Mouse (Mus musculus) cerebellum, adult 8-10 months (tissue): Measurements from ENCODE around the gene Dennd6b.

Experiments
- DNase-seq: peaks from one replicate; pipeline ENCODE4 v3.0.0; 2022

Dennd6b gene

DNA sequence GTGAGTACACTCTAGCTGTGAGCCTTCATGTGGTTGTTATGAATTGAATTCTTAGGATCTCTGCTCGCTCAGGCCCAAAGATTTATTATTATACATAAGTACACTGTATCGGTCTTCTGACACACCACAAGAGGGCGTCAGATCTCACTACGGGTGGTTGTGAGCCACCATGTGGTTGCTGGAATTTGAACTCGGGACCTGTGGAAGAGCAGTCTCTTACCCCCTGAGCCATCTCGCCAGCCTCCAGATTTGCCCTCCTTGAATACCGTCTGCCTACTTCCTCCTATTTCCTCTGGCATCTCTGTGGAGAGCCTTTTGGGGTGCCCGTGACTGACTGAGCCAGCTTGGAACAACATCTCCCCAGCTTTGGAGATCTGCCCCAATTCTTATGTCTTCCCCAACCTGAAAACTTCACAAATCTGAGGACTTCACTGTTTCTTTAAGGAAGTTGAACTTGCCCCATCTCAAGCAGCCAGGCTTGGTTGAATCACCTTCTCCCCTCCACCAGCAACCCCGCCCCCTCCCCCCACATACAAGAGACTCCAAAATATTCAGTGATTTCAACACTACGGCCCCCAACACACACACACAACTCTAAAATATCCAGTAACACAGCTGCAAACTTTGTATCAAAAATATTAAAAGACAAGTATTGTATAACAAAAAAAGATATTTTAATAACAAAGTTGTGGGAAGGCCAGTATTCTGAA lies 14.6 kb downstream of the Dennd6b start:
- no peak for DNase-seq

DNA sequence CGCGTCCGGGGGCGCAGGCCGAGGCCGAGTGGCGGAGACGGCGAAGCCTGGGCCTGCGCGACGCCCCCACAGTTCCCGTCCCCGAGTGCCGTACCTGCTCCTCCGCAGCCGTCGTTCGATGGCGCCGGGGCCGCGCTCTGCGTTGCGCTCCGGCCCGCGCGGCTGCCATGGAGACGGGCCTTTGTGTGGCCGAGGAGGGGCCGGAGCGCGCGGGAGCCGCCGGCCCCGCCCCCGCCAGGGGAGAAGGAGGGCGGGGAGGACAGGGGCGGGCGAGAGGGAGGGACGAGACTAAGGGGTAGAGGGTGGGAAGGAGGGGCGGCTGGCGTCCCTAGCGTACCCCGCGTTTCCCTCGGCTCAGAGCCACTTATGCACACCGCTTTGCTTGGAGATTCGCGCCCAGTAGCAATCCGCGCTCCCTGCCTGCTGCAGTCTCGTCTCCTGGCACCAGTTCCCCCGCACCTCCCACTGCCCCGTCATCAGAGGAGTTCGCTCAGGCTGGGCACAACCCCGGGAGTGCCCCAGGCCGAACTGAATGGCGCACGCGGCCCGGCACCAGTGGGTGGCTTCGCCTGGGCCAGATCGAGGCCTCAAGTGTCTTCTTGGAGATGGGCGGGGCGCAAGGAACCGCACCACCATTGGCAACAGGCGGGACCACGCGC lies 15.6 kb downstream of the Dennd6b start, which contains the start of gene Plxnb2:
Gene Plxnb2, minus strand, starts transcription at position 218 of the 659 bp plus-strand sequence.
- peak; percentile 74 for DNase-seq

DNA sequence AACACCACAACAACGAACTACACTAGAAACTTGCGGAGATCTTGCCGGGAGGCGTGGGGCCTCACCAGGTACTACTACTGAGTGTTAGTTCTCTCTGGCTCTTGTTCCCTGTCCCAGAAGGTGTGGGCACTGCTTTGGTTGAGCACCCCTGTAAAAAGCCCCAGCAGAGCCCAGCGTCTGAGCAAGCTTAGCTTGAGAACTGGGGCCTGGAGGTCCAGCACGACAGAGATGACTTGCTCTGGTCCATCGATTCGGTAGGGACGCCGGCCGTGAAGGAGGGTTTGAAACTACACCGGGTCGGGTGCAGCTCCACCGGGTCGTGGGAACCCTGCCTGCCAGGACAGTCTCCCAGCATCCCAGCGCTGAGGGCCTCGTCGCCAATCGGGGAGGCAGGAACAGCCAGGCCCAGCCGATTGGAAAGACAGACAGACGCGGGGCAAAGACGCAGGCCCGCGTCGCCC lies 16.2 kb downstream of the Dennd6b start:
- DNase-seq = no peak

DNA sequence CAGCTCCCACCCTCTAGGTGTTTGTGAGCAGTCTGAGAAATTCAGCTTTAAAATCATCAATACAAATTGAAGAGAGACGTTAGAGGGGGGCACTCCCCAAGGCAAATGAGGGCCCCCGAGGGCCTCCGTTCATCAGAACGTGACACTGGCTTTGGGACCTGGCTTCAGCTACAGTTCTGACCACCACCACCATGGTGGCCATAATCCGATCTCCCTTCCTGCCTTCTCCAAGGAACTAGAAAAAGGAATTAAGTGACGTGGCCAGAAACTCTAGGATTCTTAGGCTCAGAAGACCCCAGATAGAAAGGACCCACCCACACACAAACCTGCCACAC lies 16.7 kb downstream of the Dennd6b start:
- DNase-seq = no peak

DNA sequence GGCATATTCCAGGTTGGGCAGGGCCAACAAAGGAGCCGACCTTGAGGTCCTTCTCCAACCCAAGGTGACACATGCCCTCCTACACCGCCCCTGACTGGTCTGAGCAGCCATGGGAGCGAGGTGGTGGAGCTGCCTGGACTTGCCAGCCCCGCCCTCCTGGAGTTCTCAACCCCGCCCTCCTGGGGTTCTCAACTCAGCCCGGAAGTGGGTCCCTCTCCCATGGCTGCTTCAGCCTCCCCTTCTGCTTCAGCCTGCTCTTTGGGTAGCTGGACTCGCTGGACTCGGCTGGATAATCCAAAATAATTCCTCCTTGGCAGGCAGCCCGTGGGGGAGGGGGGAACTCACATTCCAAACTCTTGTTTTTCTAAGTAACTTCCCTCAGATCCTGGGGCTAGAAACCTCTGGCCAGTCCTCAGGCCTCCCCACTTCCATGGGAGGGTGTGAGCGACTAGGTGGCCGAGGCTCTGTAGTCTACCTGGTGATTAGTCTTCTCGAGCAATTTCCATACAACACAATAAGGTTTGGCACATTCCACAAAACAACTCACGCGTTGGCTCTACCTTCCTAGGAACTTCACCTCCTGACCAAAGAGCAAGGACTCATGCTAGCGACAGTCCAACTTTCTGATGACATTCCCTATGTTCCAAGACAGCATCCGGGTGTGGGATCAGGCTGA lies 17.2 kb downstream of the Dennd6b start:
- peak; percentile 74 for DNase-seq

DNA sequence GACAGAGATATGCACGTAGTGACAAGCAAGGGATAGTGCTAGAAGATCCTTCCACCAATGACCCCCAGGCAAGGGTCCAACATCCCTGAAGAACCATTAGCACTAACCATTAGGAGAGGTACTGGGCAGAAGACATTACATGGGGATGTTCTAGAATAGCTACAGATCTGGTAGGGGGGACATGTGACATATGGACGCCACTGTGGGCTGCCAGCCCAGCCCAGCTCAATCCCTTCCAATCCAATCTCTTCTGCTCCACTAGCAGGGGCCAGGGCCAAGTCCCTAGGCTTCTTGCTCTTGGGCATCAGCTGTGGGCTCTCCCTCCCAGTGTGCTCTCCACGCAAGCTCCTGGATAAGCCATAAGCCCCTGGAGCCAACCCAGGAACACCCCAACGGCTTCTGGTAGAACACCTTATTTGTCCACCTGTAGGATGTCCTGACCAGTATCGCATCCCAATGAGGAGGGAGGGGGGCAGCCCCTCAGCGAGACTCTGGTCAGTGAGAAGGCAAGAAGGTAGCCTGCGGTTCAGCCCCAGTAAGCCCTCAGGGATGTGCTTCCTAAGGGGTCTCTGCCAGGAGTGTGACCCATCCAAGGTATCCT lies 17.9 kb downstream of the Dennd6b start:
- peak; percentile 86 for DNase-seq

DNA sequence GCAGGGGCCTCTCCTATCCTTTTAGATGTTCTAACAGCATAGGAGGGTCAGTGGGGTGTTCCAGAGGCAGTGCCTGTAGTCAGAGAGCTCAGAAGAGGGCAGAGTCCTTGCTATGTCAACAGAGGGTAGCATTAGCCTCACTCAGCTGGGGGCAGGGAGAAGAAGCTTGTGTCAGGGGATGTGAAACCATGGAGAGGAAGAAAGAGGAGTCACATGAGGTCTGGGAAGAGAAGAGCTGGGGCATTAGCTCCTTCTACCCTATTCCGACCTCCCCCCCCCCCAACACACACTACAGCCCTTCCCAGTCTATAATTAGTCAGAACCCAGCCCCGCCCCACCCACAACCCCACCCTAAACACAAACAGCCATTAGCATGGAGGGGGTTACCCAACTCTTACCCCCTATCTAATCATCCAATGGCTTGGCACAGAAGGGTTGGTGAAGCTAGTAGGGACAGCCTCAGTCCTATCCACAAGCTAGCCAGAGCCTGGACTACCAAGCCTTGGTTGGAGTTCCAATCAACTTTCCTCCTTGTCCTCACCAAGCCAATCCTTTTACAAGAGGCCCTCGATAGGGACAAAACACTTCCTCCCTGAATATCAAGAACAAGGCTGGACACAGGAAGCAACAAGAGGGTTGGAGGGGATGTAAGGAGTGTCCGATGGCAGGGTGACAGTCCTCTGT lies 18.6 kb downstream of the Dennd6b start:
- no peak for DNase-seq

DNA sequence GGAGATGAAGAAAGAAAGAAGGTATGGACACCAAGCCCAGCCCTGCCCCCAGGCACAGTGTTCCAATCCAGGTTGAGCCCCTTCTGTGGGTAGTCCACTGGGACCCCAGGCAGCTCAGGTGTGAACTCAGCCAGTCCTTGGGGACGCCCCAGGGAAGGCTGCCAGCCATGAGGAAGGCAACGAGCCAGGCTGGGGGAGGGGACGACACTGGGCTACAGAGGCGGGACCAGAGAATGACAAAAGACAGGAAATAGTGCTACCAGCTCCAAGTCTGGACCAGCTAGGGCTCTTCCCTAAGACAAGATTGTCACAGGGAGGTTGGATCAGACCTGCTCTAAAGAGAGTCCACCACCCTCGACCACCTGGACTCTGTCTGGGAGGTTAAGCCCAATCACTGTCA lies 19.2 kb downstream of the Dennd6b start:
- DNase-seq = peak; percentile 82

DNA sequence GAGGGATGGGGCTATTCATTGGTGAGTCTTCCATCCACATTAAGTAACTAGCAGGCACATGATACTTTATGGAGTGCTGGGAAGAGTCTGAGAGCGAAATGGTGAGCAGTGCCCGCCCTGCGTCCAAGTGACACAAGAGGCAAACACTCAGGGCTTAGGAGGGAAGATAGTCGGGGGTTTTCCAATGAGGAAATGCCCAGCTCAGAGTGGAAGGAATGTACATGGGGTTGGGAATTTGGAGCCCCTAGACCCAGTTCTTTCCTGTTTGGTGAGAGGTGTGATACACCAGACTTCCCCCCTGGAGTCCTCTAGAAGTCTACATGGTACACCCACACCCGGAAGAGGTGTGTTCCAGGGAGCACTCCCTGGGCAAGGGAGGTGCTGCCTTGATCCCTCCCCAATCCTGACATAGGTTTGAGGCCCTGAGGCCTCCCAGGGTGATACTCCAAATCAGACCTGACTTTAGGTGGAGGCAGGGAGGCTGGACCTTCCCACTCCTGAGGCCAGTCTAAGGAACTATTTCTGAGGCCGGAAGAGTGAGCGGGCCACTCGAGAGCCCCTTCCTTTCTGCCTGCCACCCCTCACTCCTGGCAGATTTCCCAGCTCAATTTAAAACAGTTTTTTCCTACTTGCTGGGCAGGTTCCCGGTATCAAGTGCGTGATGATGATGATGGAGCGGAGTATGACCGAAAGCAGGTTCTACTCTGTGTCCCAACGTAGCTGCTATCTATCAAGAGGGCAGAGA lies 20.7 kb downstream of the Dennd6b start:
- DNase-seq = no peak

DNA sequence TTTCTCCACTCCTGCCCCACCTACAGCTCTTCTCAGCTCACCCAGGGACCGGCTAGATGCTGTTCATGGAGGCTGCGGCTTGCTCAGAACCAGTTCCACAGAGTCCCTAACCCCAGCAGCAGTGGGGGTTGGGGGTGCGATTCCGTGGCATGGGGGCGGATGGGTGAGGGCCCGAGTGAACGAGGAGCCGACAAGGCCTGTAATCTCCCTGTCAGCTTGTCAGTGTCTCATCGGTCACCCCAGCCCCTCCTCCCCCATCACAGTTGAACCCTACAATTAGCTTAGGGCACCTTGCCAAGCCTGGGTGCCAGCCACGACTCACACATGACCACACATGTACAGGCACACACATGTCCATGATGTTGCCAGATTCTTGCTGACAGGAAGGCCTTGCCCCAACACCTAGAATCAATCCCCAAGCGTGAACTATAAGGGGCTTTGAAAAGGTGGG lies 21.4 kb downstream of the Dennd6b start:
- no peak for DNase-seq

DNA sequence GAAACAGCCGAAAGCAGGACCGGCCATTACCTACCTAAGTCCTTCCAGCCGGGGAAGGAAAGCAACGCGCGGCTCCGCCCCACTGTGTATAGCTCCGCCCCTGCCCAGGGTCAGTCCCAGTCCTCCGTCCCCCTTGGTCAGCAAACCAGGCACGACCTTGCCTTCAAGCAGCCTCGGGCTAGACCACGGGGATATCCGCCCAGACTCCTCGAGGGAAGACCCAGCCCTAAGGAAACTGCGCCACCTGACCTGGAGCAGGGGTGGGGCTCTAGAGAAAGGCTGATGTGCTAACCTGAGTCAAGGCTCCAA lies 22.4 kb downstream of the Dennd6b start:
- DNase-seq = peak; percentile 78

DNA sequence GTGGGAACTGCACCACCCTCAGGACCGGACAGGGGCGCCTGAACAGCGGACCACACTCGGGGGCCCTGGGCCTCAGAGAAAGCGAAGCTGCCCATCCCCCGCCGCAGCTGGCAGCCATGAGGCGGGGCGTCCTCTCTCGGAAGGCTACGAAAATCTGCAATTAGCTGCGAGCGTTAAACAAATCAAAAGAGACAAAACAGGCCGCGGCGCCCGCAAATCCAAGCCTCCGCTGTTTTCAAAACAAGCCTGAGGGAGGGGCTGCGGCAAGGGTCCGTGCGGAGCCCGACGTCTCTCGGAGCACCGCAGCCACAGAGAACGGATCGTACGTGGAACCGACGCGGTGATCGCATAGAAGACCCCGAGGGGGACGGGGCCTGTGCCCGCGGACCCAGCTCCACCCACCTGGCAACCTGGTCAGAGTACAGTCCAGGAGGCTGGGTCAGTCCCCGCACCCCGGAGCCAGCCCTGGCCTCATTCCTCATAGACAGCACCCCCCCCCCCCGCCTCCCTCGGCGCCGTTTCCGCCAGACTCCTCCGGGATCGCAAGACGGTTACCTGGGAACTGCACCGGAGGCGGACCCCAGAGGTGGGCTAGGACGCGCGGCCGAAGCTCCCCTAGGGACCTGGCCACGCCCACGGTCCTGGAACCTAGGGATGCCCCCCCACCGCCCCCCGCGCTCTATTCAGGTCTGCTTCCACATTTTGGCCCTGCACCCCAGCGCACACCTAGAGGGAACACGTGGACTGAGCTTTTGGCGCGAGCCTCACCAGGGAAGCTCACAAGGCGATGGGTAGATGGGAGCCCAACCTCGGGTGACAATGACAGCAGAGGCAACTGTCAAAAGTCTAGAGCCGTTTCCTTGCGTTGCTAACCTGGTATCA lies 23.0 kb downstream of the Dennd6b start:
- no peak for DNase-seq

DNA sequence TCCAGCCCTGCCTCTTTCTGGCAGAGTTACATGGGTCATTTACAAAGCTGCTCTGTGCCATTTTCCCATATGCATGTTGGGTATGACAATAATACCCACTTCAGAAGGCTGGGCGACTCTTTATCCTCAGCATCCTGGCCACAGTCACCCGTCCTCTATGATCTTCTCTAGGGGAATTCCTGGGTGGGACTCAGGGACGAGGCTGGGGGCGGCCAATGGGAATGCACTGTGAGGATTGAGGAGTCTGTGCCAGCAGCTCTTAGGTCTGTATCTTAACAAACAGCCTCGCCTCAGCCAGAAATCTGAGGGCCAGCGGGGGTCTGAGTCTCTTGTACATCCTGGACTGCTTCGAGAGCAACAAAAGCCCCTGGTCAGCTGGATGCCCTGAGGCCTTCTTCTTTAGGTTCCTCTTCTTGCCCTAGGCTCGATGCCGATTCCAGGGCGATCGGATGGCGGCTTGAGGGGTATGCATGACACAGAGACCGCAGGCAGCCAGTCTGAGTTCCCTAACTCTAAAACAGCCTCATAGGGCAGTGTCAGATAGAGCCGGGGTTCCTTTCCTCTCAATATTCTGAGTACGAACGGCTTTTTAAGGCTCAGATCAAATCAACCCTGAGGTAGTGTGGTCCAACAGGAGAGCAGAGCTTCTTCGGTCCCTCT lies 23.9 kb downstream of the Dennd6b start:
- DNase-seq = no peak

DNA sequence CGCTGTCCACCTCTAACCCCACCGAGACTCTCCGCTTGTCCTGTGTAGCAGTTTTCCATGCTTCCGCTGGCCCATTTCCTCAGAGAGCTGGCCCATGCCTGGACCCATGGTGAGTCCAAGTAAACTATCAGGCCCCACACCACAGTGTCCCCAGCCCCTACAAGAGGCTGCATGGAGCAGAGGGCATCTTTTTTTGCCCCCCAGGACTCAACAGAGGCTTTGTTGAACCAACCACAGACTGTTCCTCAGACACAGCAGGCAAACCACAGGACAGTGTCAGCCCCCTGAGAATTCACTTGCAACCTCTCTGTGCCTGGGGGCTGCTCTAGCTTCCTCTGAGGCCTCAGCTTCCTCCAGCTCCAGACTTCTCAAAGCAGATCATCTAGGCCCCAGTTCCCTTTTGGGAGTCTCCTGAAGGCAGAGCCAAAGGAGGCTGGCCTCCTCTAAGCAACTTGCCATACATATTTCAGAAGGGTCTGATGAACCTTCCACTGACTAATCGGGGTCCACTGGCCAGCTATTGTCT lies 24.7 kb downstream of the Dennd6b start:
- DNase-seq = no peak

DNA sequence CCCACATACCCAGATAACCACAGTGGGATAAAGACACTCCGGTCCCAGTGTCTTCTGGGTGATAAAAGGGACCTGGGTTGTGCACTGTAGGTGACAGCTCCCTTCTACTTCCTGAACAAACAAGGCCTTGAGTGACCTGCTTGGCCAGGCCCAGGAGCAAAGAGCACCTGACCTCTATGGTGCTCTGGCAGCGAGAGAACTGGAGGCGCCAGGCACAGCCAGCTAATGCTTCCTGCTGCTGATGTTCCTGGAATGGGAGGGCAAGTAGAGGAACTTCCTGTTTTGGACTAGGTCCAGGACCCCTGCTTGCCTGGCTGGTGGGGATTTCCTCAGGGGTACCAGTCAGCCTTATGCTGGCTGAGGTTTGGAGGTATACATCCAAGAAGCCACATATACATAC lies 26.2 kb downstream of the Dennd6b start:
- no peak for DNase-seq

DNA sequence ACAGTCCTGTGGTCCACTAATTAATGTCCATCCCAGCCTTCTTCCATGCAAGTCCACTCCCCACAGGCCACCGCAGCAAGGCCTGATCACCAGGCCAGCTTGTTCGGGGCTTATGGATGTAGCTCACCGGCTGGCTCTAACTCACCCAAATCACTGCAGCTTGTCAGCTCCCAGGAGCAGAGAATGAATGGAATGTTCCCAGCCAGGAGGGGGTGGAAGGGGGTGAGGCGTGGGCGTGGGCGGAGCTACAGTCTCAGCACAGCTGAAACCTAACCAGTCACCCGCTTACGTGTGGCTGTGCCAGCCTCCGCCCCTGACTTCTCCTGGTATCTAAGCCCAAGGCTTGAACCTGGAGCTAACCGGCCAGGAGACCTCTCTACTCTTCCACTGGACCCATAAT lies 26.9 kb downstream of the Dennd6b start:
- peak; percentile 82 for DNase-seq

DNA sequence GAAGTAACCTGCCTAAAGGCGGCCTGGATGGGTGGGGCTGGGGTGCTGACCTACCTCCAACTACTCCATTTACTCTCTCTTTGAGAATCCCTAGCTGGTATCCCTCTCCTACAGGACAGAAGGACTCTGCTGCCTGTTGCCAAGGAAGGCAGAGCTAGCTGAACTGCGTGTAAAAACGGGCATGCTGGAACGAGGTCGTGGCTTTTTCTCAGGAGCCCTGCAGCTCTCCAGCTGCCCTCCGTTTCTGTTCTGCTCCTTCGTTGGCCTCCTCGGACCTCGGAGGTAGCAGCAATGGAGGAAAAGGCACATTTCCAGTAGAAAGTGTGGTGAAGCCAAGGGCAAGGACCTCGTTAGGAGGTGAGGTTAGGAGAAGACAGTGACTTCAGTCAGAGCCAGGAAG lies 27.4 kb downstream of the Dennd6b start:
- DNase-seq = peak; percentile 59

DNA sequence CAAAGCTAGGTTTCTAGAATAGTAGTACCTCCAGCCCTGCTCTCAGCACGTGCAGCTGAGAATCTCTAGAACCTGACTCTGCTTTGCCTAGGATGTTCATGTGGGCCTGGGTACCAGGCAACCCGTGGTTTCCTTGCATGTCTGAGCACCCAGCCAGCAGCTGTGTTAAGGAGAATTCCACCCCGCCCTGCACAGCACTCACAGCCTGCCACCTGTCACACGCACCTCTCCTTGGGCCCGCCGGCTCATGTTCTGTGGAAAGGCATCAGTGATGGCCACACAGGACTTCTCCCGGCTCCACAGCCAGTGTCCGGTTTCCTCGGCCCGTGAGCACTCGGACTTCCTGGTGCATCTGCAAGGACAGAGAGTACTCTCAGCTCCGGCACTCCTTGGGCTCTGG lies 30.8 kb downstream of the Dennd6b start:
- no peak for DNase-seq

DNA sequence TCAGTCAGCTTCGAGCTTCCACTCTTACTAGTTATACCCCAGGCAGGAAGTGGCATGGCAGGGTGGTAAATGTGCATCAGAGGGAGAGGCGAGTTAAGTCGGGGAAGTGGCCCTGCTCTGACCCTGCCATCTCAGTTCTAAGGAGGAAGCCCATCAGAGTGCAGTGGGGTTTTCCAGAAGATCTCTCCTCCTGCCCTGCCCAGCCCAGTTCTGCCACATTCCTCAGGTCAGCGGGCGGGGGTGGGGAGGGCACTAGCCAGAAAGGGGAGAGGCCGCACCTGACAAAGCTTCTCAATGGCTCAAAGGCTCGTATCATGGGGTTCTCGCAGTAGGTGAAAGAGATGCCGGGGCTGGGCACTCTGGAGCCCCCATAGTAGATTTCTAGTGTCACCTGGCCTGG lies 34.9 kb downstream of the Dennd6b start:
- DNase-seq = no peak

DNA sequence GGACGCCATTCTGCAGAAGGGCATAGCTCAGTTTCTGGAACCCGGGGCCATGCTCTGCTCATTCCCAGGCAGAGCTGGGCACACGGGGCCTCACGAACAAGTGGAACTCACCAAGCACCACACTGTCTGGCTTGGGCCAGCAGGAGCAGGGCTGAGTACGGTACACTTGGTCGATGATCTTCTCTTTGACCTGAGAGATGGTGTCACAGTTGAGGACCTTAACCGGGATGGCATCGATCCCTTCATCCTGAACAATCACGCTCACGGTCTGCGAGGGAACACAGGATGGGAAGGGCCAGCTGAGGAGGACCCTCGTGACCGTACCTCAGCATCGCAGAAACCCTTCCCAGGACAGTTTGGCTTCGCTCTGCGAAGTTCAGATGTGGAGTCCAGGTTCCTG lies 37.8 kb downstream of the Dennd6b start:
- no peak for DNase-seq

DNA sequence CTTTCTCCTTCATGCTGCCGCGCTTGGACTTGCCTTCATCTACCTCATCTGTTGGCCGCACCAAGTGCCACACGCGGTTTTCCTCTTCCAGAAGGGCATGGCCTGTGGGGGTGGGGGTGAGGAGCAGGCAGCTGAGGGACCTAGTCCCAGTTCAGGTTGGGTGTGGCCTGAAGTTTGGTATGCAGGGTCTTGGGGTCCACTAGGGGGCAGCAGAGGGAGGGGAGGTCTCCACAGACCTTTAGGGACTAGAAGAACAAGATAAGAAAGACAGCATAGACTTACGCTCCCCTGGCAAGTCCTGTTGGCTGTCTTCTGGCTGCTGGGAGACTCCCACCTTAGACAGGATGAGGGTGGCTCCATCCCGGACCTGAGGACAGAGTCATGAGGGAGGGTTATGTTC lies 38.3 kb downstream of the Dennd6b start:
- peak; percentile 74 for DNase-seq
